Mouse (Mus musculus): Measurements from ENCODE around the gene Lyve1. TPM values are rescaled to one million over a fixed set of nuclear protein-coding genes. Genes with fewer than 3 reads are reported as not detected.
"Not testable (repeated sequence)": the region's sequence is repeated elsewhere in the genome, so short reads cannot be mapped to it uniquely, and the experiment has no call there.

The Lyve1 gene
- polyA plus RNA-seq (2012; rRNA removed), result 0.27 and 0.47 TPM in 2 replicates

DNA sequence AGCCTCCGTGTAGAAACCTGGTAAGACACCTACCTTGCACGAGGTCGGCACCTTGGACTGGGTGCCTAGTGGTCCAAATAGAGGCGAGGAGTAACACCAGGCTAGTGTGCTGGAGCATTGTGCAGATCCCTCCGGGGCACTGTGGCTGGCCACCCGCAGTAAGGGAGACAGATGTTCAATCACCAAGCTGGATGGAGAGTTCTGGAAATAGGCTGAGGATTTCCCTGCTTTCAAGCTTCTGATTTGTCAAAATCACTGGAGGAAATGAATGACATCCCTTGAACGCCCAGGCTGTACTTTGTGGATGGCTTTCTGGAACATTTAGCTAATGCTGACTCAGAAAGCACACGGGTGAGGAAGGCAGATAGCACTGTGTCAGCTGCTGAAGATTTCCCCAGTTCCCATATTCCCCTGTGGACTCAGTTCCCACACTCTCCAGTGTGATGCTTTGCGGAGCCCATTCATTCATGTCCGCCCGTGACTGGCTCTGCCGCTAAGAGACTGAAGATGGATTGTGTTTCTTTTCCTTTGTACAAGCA lies at the start of gene Lyve1:
Gene Lyve1, minus strand, starts transcription at position 489 of the 539 bp plus-strand sequence.
- TF ChIP-seq CTCF (IDR thresholded peaks at IDR 0.05; ENCODE audit: control insufficient read depth, insufficient read depth, insufficient replicate concordance, low read depth, low read length) (no peak), POLR2A (IDR thresholded peaks at IDR 0.05; ENCODE audit: control insufficient read depth, low read depth, low read length) (no peak)
- H3K4me1 ChIP-seq (ENCODE audit: control insufficient read depth, insufficient read depth, low read length), result 0 out of 2 replicates have a peak, but pooled peaks cover 3% of the 10 kb centered on the region
- H3K4me3 ChIP-seq (ENCODE audit: control insufficient read depth, low read depth, low read length), result no peak within 1 kb of the TSS
- H3K36me3 ChIP-seq (ENCODE audit: control insufficient read depth, insufficient read depth, low read length), result no peaks in the 10 kb centered on the region
- H3K27ac ChIP-seq (ENCODE audit: control insufficient read depth, insufficient read depth, low read depth, low read length), result no peak within 1 kb of the TSS
- no peaks in the 10 kb centered on the region for H3K27me3 ChIP-seq (ENCODE audit: control insufficient read depth, insufficient read depth, low read length)

DNA sequence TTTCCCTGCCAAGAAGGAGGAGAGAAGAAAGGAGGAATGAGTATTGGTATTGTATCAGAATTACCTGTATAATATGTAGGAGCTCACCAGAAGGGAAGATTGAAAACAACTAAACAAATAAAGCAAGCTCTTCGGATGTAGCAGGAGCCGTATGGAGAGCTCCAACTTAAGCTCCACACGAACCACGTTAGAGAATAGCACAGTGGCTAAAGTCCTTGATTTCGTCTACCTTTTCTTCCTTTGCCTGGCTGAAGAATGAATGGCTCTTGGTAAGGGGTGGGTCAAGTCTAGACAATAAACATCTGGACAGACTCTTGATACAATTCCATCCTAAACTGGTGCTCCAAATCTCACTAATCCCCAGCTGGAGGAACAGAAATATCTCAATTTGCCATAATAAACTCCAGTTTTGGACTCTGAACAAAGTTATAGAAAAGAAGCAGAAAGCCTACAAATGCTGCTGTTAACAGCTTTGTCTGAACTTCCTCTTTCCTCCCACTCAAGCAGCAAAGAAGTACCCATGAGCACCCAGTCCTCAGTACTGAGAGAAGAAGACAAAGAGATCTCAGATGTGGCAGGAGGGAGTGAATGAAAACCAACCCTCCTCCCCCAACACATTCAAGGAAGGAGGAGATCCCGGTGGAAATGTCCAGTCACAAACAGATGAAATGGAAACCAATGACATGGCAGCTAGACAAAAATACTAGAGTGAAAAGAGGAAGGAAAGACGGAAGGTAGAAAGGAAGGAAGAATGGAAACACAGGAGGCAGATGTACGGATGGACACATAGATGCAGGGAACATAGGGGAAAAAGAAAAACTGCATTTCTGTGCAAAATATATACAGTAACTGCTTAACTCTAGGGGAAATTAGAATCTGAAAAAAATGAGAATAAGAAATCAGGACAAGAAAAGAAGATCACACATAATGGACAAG lies 45.4 kb upstream of the Lyve1 start:
- TF ChIP-seq CTCF (IDR thresholded peaks at IDR 0.05; ENCODE audit: control insufficient read depth, insufficient read depth, insufficient replicate concordance, low read depth, low read length), result no peak
- no peak for TF ChIP-seq POLR2A (IDR thresholded peaks at IDR 0.05; ENCODE audit: control insufficient read depth, low read depth, low read length)
- H3K27ac ChIP-seq (ENCODE audit: control insufficient read depth, insufficient read depth, low read depth, low read length), result no peak overlapping the region
- no peaks in the 10 kb centered on the region for H3K27me3 ChIP-seq (ENCODE audit: control insufficient read depth, insufficient read depth, low read length)
- no peaks in the 10 kb centered on the region for H3K4me1 ChIP-seq (ENCODE audit: control insufficient read depth, insufficient read depth, low read length)
- H3K36me3 ChIP-seq (ENCODE audit: control insufficient read depth, insufficient read depth, low read length), result no peaks in the 10 kb centered on the region
- H3K4me3 ChIP-seq (ENCODE audit: control insufficient read depth, low read depth, low read length), result no peak overlapping the region

DNA sequence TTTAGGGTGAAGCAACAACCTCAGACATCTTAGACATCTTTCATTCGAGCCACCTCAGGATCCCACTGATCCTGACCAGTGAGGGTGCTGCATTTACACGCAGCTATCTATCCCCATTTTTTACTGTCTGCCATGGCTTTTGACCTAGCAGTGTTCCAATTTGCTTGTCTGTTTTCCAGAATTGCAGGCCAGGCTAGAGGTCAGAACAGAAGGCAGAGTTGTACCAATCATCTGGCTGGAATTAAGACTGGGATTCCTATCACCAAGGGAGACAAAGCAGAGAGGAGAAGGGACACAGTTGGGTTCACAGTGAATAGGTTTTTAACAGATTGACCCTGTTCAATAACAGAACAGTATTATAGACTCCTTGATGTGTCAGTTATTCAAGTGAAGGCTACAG lies 43.5 kb upstream of the Lyve1 start:
- no peaks in the 10 kb centered on the region for H3K4me1 ChIP-seq (ENCODE audit: control insufficient read depth, insufficient read depth, low read length)
- no peaks in the 10 kb centered on the region for H3K36me3 ChIP-seq (ENCODE audit: control insufficient read depth, insufficient read depth, low read length)
- H3K27me3 ChIP-seq (ENCODE audit: control insufficient read depth, insufficient read depth, low read length), result no peaks in the 10 kb centered on the region
- no peak for TF ChIP-seq POLR2A (IDR thresholded peaks at IDR 0.05; ENCODE audit: control insufficient read depth, low read depth, low read length)
- no peak for TF ChIP-seq CTCF (IDR thresholded peaks at IDR 0.05; ENCODE audit: control insufficient read depth, insufficient read depth, insufficient replicate concordance, low read depth, low read length)
- H3K4me3 ChIP-seq (ENCODE audit: control insufficient read depth, low read depth, low read length), result no peak overlapping the region
- no peak overlapping the region for H3K27ac ChIP-seq (ENCODE audit: control insufficient read depth, insufficient read depth, low read depth, low read length)

DNA sequence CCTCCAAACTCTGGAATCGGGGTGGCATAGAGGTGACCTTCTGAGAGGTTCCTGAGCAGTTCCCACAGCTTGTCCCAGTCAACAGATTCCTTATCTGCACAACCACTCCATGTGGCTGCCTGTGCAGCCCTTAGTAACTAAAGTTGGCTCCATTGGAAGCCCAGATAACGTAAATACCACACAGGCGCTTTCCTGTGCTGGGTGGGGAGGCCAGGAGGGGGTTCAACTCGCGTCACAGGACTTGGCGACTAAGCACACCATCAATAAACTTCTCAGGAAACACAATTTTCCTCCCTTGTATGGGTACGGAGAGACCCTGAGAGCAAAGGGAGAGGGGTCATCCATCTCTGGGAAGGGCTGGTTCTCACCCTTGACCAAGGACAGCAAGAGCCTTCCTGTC lies 40.2 kb upstream of the Lyve1 start:
- no peaks in the 10 kb centered on the region for H3K36me3 ChIP-seq (ENCODE audit: control insufficient read depth, insufficient read depth, low read length)
- no peak overlapping the region for H3K4me3 ChIP-seq (ENCODE audit: control insufficient read depth, low read depth, low read length)
- no peaks in the 10 kb centered on the region for H3K27me3 ChIP-seq (ENCODE audit: control insufficient read depth, insufficient read depth, low read length)
- H3K4me1 ChIP-seq (ENCODE audit: control insufficient read depth, insufficient read depth, low read length), result no peaks in the 10 kb centered on the region
- no peak overlapping the region for H3K27ac ChIP-seq (ENCODE audit: control insufficient read depth, insufficient read depth, low read depth, low read length)
- TF ChIP-seq POLR2A (IDR thresholded peaks at IDR 0.05; ENCODE audit: control insufficient read depth, low read depth, low read length) (no peak), CTCF (IDR thresholded peaks at IDR 0.05; ENCODE audit: control insufficient read depth, insufficient read depth, insufficient replicate concordance, low read depth, low read length) (no peak)

DNA sequence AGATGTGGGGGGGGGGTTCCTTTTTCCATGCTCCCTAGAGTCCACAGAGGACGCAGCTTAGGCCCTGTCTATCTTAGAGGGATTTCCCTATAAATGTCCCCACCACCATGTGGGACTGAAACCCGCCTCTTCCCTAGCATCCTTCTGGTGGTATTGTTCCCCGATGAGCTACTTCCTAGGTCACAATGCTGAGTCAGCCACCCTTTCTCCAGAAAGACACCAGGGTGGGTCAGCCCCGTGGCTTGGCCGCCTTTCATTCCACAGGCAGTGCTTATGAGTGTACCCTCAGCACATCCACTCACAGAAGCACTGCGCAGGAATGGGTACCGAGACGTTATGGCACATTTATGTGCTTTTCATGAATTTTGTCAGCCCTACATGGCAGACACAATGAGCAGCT lies 34.2 kb upstream of the Lyve1 start:
- Histone ChIP-seq H3K4me1 (ENCODE audit: control insufficient read depth, insufficient read depth, low read length) (no peaks in the 10 kb centered on the region; the same call in 1 of the 2 replicates), H3K36me3 (ENCODE audit: control insufficient read depth, insufficient read depth, low read length) (no peaks in the 10 kb centered on the region), H3K27me3 (ENCODE audit: control insufficient read depth, insufficient read depth, low read length) (no peaks in the 10 kb centered on the region), H3K27ac (ENCODE audit: control insufficient read depth, insufficient read depth, low read depth, low read length) (no peak overlapping the region), H3K4me3 (ENCODE audit: control insufficient read depth, low read depth, low read length) (no peak overlapping the region)
- TF ChIP-seq POLR2A (IDR thresholded peaks at IDR 0.05; ENCODE audit: control insufficient read depth, low read depth, low read length), result no peak
- TF ChIP-seq CTCF (IDR thresholded peaks at IDR 0.05; ENCODE audit: control insufficient read depth, insufficient read depth, insufficient replicate concordance, low read depth, low read length), result no peak

DNA sequence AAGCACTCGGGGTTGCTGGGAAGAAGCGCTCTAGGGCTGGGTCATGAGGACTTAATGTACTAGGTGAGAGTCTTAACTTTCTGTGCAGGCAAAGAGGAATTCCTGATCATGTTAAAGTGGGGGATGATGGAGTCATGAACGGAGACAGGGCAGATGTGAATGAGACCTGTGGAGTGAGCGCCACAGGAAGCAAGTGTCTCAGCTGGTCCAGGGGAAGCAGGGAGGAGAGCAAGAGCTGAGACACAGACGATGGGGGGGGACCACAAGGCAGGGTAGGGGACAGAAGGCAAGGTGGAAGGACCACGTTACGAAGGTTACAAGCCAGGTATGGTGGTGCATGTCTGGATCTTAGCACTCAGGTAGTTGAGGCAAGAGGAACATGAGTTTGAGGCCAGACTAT lies 33.4 kb upstream of the Lyve1 start:
- no peaks in the 10 kb centered on the region for H3K27me3 ChIP-seq (ENCODE audit: control insufficient read depth, insufficient read depth, low read length)
- TF ChIP-seq CTCF (IDR thresholded peaks at IDR 0.05; ENCODE audit: control insufficient read depth, insufficient read depth, insufficient replicate concordance, low read depth, low read length) (no peak), POLR2A (IDR thresholded peaks at IDR 0.05; ENCODE audit: control insufficient read depth, low read depth, low read length) (no peak)
- H3K27ac ChIP-seq (ENCODE audit: control insufficient read depth, insufficient read depth, low read depth, low read length), result no peak overlapping the region
- no peaks in the 10 kb centered on the region; the same call in 1 of the 2 replicates for H3K4me1 ChIP-seq (ENCODE audit: control insufficient read depth, insufficient read depth, low read length)
- no peak overlapping the region for H3K4me3 ChIP-seq (ENCODE audit: control insufficient read depth, low read depth, low read length)
- H3K36me3 ChIP-seq (ENCODE audit: control insufficient read depth, insufficient read depth, low read length), result no peaks in the 10 kb centered on the region

DNA sequence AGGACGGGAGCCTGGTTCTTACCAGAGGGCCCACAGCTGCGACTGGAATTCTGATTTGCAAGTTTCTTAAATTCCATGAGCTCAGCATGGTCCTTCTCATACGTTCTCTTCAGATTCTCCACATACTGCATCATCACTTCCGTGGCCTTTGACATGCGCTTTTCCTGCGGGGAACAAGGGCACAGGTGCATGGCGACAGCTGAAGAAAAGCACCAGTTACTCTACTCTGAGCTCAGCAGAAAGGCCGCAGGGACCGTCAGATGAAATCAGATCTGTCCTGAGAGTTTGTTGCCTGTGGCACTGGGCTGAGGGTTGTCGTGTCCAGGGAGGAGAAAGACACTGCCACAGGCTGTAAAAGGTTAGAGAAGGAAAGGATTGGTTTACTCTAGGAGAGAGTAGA lies 32.7 kb upstream of the Lyve1 start:
- not testable (repeated sequence) for H3K27me3 ChIP-seq (ENCODE audit: control insufficient read depth, insufficient read depth, low read length); H3K4me1 ChIP-seq (ENCODE audit: control insufficient read depth, insufficient read depth, low read length)

More for the DNA sequence above, 32.7 kb upstream of the Lyve1 start:
- H3K36me3 ChIP-seq (ENCODE audit: control insufficient read depth, insufficient read depth, low read length); H3K4me3 ChIP-seq (ENCODE audit: control insufficient read depth, low read depth, low read length); H3K27ac ChIP-seq (ENCODE audit: control insufficient read depth, insufficient read depth, low read depth, low read length): not testable (repeated sequence)

Data from testis, adult 2 months (tissue).